Mouse (Mus musculus): ENCODE data around the gene Pdzrn3. TPM values are rescaled to one million over a fixed set of nuclear protein-coding genes. Genes with fewer than 3 reads are reported as not detected.

Pdzrn3 gene
- total and polyA plus RNA-seq, 3 experiments: 0.08 TPM; not detected in 2

DNA sequence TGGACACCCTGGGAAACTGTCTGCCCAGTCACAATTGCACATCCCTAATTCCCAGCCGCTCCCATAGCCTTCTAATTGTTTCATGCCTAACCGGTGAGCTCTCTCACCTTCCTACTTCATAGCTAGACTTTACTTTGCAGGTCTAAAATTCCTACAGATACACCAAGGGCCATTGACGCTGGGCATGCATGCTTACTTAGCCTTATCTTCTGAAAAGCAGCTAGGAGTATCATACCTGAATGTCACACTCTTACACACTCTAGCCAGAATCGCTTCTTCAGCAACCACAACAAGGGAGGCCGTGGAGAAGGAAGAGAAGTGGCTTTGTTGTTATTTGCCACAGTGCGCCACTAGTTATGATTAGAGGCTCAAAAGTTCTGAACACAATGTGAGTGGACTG, 18.2 kb upstream of the Pdzrn3 start:
- H3K4me3 ChIP-seq (ENCODE audit: control insufficient read depth in 1 of 2, insufficient read depth in 1 of 2, low read depth in 2 of 2, low read length in 2 of 2): no peak overlapping the region
- no peak overlapping the region for H3K27ac ChIP-seq (ENCODE audit: control insufficient read depth, low read depth, low read length)
- no peak overlapping the region for H3K9ac ChIP-seq (ENCODE audit: control insufficient read depth, low read depth, low read length, poor library complexity, severe bottlenecking)
- TF ChIP-seq USF1 (IDR thresholded peaks at IDR 0.05; ENCODE audit: low read depth, low read length) (no peak), USF2 (IDR thresholded peaks at IDR 0.05; ENCODE audit: borderline replicate concordance in 1 of 2, insufficient read depth in 1 of 2, low read depth in 1 of 2, low read length in 2 of 2) (no peak), TAL1 (IDR thresholded peaks at IDR 0.05; ENCODE audit: low read length) (no peak), MYB (IDR thresholded peaks at IDR 0.05; ENCODE audit: low read depth, low read length) (no peak), GABPA (IDR thresholded peaks at IDR 0.05; ENCODE audit: low read depth, low read length) (no peak), MYC (IDR thresholded peaks at IDR 0.05; ENCODE audit: low read depth, low read length) (no peak), ELF1 (IDR thresholded peaks at IDR 0.05; ENCODE audit: low read depth, low read length) (no peak), ZMIZ1 (IDR thresholded peaks at IDR 0.05; ENCODE audit: low read depth, low read length) (no peak), POLR2A (IDR thresholded peaks at IDR 0.05; ENCODE audit: control insufficient read depth in 1 of 2, insufficient read depth in 1 of 2, low read depth in 1 of 2, low read length in 2 of 2, poor library complexity in 1 of 2) (no peak), ETS1 (IDR thresholded peaks at IDR 0.05; ENCODE audit: low read depth, low read length) (no peak), KAT2A (conservative IDR thresholded peaks at IDR 0.05; ENCODE audit: low read depth, low read length) (no peak), MAFK (IDR thresholded peaks at IDR 0.05; ENCODE audit: borderline replicate concordance, low read depth, low read length) (no peak), SIN3A (IDR thresholded peaks at IDR 0.05; ENCODE audit: low read length) (no peak)
- DNase-seq (ENCODE audit: low read depth, low spot score): no peak
- no peaks in the 10 kb centered on the region for H3K79me2 ChIP-seq (ENCODE audit: control insufficient read depth, insufficient read depth, low read length, poor library complexity)
- H3K36me3 ChIP-seq (ENCODE audit: control insufficient read depth in 1 of 2, insufficient read depth in 2 of 2, low read length in 2 of 2): no peaks in the 10 kb centered on the region
- H3K27me3 ChIP-seq (ENCODE audit: control insufficient read depth in 1 of 2, insufficient read depth in 2 of 2, low read length in 2 of 2): no peaks in the 10 kb centered on the region; a peak in 1 of 4 replicates
- H3K4me1 ChIP-seq (ENCODE audit: control insufficient read depth in 1 of 2, insufficient read depth in 2 of 2, low read length in 2 of 2): no peaks in the 10 kb centered on the region
- no peaks in the 10 kb centered on the region for H3K9me3 ChIP-seq (replicated peaks; ENCODE audit: insufficient read depth, low read length)

DNA sequence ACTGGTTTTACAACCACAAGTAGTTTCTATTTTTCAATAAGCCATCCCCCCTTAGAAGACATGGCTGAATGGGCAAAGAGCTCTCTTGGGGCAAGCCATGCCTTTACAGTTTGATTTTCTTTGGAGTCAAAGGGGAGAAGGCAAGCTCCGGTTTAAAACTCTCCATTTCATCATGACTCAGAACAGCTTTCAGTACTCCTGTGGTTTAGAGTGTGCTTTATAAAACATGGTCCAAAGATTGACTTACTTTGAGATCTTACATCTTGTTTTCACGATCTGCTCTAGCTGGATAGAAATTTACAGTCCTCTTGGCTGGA, 15.1 kb upstream of the Pdzrn3 start:
- Histone ChIP-seq H3K27me3 (ENCODE audit: control insufficient read depth in 1 of 2, insufficient read depth in 2 of 2, low read length in 2 of 2) (no peaks in the 10 kb centered on the region), H3K9me3 (replicated peaks; ENCODE audit: insufficient read depth, low read length) (no peaks in the 10 kb centered on the region), H3K4me3 (ENCODE audit: control insufficient read depth in 1 of 2, insufficient read depth in 1 of 2, low read depth in 2 of 2, low read length in 2 of 2) (no peak overlapping the region), H3K36me3 (ENCODE audit: control insufficient read depth in 1 of 2, insufficient read depth in 2 of 2, low read length in 2 of 2) (no peaks in the 10 kb centered on the region), H3K27ac (ENCODE audit: control insufficient read depth, low read depth, low read length) (no peak overlapping the region), H3K79me2 (ENCODE audit: control insufficient read depth, insufficient read depth, low read length, poor library complexity) (no peaks in the 10 kb centered on the region), H3K9ac (ENCODE audit: control insufficient read depth, low read depth, low read length, poor library complexity, severe bottlenecking) (no peak overlapping the region), H3K4me1 (ENCODE audit: control insufficient read depth in 1 of 2, insufficient read depth in 2 of 2, low read length in 2 of 2) (no peaks in the 10 kb centered on the region)
- no peak for DNase-seq (ENCODE audit: low read depth, low spot score)
- TF ChIP-seq POLR2AphosphoS5 (IDR thresholded peaks at IDR 0.05; ENCODE audit: borderline replicate concordance, low read depth, low read length) (no peak), RCOR1 (IDR thresholded peaks at IDR 0.05; ENCODE audit: low read depth, low read length) (no peak), RAD21 (IDR thresholded peaks at IDR 0.05; ENCODE audit: low read depth, low read length) (no peak)
